Mouse (Mus musculus) liver, postnatal 0 days (tissue): Measurements from ENCODE around the gene Echdc3.

ENCODE experiments used
- CTCF ChIP-seq: sonication (generic); IDR thresholded peaks from 2 replicates; pipeline ENCODE4 v1.5.1; 2016; ENCODE audit warnings: antibody characterized with exemption, low read depth
- EP300 ChIP-seq: IDR thresholded peaks from 2 replicates; pipeline ENCODE4 v1.6.1; 2016; ENCODE audit warnings: antibody characterized with exemption, low read depth, mild to moderate bottlenecking

- TF ChIP-seq CTCF, result no peak
- no peak for TF ChIP-seq EP300
Observed at GRCm38 (mm10) chr2:6233353-6233752, 20.5 kb upstream of the Echdc3 start.
